Mouse (Mus musculus) gastrocnemius, postnatal 25 days (tissue): ENCODE data around the gene Txndc12. TPM values are rescaled to one million over a fixed set of nuclear protein-coding genes. Genes with fewer than 3 reads are reported as not detected.

ENCODE experiments used
- DNase-seq: peaks from one replicate; pipeline ENCODE4 v3.0.0; 2022
- long read RNA-seq, 2 experiments: library from polyadenylated mRNA; stranded (forward); transcript quantifications; one replicate each; pipeline ENCODE4 v2.0.0; 2021
- total RNA-seq, 2 experiments: library from RNA; stranded (reverse); gene quantifications; 1 replicate in 1 of 2; 2 replicates in 1 of 2; pipeline ENCODE4 v1.2.3; 2021

The Txndc12 gene
- total RNA-seq, result 10 to 100 TPM; 12.0 to 15.1 TPM
- long read RNA-seq, experiment 1, transcript Txndc12-201 (7 exons, 1,359 nt), result major isoform, 7 of 9 reads
- long read RNA-seq, experiment 1, partial matches to known transcripts, result 0 of 9 reads
- long read RNA-seq, experiment 1, other reads (novel, unspliced or antisense), result 2 of 9 reads
- long read RNA-seq, experiment 2, transcript Txndc12-201 (7 exons, 1,359 nt), result major isoform, 11 of 13 reads
- long read RNA-seq, experiment 2, partial matches to known transcripts, result 0 of 13 reads
- long read RNA-seq, experiment 2, other reads (novel, unspliced or antisense), result 2 of 13 reads

DNA sequence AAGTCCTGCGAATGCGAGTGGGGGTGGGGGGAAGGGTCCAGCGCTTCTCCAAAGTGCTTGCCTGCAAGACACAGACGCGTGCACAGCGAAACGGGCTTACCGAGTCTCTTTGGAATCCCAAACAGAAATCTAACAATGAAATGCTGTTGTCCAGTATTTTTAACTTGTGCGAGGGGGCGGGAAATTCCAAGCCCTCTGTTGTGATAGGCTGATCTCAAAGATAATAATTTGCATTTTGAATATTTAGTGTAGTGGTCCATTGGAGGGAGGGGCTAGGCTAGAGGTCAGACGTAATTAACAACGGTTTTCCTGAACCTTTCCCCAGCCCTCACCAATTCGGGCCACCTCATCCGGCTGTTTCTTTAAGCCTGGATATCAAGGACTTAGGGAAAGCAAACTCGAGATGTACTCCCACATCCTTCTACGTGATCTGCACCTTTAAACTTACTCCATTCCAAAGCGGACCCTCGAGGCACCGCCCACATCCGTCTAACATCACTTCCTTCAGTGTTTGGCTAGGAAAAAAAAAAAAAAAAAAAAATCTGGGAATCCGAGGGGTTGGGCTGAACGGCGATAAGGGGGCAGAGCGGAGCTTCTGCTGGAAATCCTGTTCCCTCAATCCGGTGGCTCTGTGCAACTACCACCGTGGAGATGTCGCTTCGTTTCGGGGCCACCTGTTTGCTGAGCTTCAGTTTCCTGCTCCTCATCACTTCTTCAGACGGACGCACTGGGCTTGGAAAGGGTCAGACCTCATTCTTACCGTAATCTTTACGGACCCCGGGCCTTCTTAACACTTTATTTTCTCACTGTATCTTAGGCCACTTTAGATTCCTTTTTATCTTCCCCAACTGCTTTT is at the start of gene Txndc12:
Gene Txndc12, plus strand, starts transcription at position 487 of the 856 bp plus-strand sequence.
- peak; percentile 81 for DNase-seq

DNA sequence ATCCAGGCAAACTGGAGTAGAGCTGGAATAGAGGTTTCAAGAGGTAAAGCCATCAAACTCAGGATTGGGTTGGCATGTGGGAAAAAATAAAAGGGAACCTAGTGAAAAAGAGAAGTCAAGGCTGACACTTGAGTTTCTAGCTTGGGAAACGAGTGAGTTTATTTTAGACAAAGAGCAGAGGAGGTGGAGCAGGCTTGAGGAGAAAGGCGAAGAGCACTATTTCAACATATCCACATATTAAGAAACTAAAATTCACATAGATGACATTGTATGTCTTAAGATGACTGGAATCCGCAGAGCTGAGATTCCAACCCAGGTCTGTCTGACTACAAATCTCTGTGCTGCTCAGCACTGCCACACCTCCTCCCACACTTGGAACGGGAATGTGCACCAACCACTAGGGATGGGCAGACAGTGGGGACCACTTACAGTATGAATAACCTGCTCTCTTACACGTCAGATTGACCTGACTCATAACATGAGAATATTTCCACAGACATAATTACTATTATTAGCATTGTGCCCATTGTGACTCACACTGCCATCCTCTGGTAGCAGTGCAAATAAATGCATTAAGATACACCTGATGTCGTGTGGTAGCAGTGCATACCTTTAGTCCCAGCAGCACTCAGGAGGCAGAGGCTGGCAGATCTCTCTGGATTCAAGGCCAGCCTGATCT is 45.0 kb upstream of the Txndc12 start:
- no peak for DNase-seq

DNA sequence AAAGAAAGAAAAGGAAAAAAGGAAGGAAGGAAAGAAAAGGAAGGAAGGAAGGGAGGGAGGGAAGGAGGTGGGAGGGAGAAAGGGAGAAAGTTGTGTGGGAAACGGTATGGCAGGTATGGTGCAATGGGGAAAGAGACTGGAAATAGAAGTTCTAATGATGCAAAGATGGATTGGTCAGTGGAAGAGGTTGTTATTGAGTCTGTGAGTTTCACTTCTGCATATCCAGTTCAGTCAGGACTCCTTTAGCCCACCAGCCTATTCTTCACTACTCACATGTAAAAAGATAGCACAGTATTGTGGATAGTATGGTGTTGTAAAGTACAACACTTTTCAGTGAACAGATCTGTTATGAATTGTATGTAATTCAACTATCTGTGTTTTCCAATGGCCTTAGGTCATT is 43.9 kb upstream of the Txndc12 start:
- DNase-seq, result no peak

GRCm38 (mm10) chr4:108793941-108794340 is 40.5 kb upstream of the Txndc12 start:
- no peak for DNase-seq

- no peak for DNase-seq
Measured at GRCm38 (mm10) chr4:108796701-108797100, 37.7 kb upstream of the Txndc12 start.

GRCm38 (mm10) chr4:108798083-108798830 is 36.1 kb upstream of the Txndc12 start:
- no peak for DNase-seq

GRCm38 (mm10) chr4:108803535-108803934 is 30.9 kb upstream of the Txndc12 start:
- DNase-seq, result no peak

DNA sequence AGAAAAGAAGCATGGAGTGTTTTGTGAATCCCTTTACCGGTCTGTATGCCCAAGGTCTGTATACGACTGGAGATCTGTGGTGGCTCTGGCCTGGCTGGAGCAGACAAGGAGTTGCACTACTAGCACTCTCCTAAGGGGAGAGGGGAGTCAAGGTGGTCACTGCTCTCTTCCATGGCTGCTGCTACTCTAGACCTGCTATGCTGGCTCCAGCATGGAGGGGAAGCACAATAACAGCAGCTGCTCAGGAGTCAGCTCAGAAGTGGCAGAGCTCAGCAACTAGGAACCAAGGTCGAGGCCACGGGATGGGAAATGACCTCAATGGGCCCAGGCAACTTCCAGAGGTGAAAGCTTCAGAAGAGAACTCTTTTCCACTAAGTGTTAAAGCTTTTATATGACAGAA is 23.3 kb upstream of the Txndc12 start:
- DNase-seq, result no peak

GRCm38 (mm10) chr4:108811550-108811949 is 22.9 kb upstream of the Txndc12 start:
- DNase-seq, result no peak

GRCm38 (mm10) chr4:108825677-108826076 is 8.7 kb upstream of the Txndc12 start:
- DNase-seq, result no peak

GRCm38 (mm10) chr4:108826096-108826495 is 8.3 kb upstream of the Txndc12 start:
- no peak for DNase-seq

- DNase-seq, result no peak
Measured at GRCm38 (mm10) chr4:108826643-108827042, 7.8 kb upstream of the Txndc12 start.

GRCm38 (mm10) chr4:108830698-108831097 is 3.7 kb upstream of the Txndc12 start:
- no peak for DNase-seq

DNA sequence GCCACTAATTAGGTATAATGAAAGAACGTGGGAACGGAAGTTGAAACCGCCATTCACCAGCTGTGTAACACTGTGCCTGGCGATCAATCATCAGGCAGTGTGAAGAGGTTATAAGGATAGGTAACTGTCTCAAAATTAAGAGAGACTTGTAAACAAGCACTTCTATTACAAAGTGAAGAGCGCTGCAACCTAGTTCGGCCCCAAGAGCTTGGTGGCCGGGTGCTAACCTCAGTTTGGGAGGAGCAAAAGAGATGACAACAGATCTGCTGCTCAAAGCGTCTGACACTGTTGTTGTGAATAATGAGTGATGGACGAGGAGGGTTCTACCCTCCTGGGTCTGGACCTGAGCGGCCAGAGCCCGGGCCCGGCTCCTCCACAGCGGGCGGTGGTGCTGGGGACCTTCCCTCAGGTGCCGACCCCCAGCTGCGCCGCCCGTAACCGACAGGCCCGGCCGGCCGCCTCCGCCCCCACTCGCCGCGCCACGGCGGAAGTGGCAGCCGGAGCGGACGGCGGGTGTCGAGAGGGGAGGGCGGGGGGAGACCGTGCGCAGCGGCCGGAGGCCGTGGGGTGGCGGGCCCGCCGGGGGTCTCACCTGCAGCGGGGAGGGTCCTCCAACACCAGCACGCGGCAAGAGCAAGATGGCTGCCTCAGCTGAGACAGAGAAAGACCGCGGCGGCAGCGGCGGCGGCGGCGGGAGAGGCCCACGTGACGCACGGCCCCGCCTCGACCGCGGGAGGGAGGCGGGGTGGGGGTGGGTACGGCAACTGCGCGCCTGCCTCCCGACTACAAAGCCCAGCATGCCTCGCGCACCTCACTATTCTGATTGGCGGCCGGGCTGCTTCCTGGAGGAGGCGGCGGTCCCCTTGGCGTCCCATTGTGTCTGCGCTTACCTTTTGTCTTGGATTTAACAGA is 1.2 kb upstream of the Txndc12 start, which contains the start of gene Btf3l4:
Gene Btf3l4, minus strand, starts transcription at position 699 of the 912 bp plus-strand sequence.
- DNase-seq, result peak; percentile 92

DNA sequence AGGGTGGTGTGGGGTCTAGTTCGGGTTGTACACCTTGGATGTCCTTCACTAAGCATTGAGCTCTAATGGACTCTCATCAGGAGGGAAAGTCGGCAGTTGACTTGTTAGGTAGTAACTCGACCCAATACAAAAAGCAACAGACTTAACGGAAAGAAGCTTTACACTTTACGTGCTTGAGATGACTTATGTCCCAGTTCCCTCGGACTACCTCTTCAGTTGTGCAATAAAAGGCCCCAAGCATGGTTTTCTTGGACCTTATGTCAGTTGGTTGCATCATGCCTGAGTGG is 630 bp upstream of the Txndc12 start:
- DNase-seq, result no peak

- DNase-seq, result no peak
Measured at GRCm38 (mm10) chr4:108834971-108835311, 540 bp downstream of the Txndc12 start.

DNA sequence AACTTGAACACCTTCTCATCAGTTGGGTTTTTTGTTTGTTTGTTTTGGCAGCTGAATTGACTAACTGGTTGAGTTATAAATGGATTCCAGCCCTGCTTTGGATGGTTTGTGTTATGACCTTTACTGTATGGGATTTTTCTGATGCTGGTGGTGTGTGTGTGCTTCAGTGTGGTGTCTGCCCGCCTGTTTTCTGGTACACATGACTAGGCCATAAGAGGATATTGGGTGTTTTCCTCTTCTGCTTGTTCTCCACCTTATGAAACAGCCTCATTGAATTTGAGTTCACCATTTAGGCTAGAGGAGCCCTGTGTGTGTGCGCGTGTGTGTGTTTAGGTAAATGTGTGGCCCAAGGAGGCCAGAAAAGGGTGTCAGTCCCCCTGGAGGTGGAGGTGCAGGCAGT is 1.1 kb downstream of the Txndc12 start:
- no peak for DNase-seq

- no peak for DNase-seq
Measured at GRCm38 (mm10) chr4:108838031-108838430, 3.6 kb downstream of the Txndc12 start.

DNA sequence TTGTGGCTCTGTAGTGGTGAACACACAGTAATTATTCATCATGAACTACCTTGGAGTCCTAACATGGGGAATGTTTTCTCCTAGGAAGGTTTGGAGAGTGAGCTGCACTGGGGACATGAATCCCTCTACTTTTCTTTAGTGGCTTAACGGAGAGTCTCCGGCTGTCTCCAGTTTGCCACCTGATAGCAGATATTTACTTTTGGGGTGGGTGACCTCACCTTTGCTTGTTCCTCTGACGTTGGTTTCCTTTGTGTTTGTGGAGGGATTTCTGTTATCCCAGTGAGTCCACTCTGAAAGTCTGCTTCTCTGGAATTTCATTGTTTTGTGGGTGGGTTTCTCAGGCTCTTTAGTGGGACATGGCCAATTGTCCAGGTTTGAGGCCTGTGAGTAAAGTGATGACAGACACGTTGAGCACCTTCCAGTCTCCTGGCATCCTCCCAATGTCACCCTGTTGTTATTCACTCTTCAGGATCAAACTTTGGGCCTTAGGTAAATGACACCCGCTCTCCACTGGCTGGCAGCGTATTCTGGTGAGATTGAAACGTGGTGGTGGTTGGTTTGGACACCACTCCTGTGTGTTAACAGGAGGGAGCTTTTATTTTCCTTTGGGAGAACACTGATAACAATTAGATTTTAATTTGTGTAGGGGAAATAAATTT is 7.6 kb downstream of the Txndc12 start:
- DNase-seq, result no peak

DNA sequence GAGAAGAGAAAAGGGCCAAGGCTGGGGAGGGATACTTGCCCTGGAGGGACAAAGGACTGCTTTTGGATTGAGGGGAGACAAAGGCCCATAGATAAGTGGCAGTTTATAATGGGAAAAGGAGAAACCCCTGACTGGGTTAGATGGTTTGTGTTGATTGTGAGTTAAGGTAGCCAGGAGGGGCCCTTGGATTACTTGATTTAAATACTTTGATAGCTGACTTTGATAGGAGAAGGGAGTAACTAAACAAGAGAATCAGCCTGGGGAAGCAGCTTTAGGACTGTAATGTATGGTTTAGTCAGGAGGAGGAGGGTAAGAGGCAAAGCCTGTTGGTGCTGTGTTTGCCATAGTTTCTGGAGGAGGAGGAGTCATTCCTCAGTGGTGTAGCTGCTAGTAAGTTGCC is 8.9 kb downstream of the Txndc12 start:
- no peak for DNase-seq
